Mouse (Mus musculus) adrenal gland, adult 8-10 months (tissue): ENCODE results near the gene Uba7. TPM values are rescaled to one million over a fixed set of nuclear protein-coding genes. Genes with fewer than 3 reads are reported as not detected.
A peak's percentile ranks its signal among the peaks of the same experiment; 100 is the strongest.

Experiments used
- DNase-seq: peaks from one replicate; pipeline ENCODE4 v3.0.0; 2022
- total RNA-seq, 4 experiments: library from RNA; stranded (reverse); gene quantifications; 2 replicates each; pipeline ENCODE4 v1.2.4; 2022

The Uba7 gene
- total RNA-seq, 4 experiments from 2014 or later, result 17.4 to 48.9 (median 25.9) TPM

DNA sequence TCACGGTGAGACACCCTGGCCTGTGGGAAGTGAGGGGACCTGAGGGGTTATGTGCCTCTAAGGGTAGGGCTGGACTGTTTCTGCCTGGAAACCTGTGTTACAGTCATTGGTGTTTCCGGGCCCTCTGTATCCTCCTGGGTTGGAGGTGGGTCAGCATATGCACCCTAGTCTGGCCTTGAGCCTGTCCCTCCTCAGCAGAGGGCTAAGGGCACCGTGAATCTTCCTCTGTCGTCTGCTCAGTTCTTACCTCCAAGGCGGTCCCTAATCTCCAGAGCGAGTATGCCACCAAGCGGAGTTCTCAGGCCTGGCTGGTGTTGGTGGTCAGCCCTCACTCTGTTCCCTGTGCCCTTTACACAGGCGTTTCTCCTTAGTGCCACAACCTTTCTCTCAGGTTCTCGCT, 12.4 kb upstream of the Uba7 start:
- no peak for DNase-seq

DNA sequence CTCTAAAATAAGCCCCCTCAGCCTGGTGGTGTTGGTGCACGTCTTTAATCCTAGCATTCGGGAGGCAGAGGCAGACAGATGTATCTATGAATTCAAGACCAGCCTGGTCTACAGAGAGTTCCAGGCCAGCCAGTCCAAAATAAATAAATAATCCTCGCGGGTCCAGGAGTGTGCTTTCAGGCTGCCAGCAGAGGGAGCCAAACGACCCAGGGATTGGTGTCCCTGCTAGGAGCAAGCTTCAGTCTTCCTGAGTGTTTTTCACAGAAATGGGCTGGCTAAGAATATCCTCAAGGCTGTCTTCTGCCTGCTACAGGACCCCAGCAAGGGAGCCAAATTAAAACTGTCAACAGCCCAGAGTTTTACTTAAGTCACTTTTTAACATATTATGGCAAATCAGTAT, 11.6 kb upstream of the Uba7 start:
- peak; percentile 48 for DNase-seq

GRCm38 (mm10) chr9:107964681-107965080, 10.6 kb upstream of the Uba7 start:
- no peak for DNase-seq

DNA sequence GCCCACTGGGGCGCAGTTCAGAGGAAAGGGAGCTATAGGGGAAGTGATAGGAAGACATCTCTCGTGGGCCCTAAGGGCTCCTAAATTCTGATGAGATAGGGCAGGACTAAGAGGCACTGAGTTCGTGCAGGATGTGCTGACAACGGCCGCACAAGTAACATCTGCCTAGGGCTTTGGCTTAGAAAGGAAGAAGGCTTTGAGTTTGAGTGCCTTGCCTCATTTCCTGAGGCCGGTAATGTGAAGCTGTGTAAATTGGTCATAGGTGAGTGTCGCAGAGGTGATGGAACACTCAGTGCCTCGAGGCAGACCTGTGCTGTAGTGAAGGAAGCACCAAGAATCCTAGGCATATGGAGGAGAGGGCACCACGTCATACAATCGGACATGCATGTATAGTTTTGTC, 8.6 kb upstream of the Uba7 start:
- no peak for DNase-seq

GRCm38 (mm10) chr9:107967437-107967836, 7.9 kb upstream of the Uba7 start:
- no peak for DNase-seq

- no peak for DNase-seq
These were observed 6.8 kb upstream of the Uba7 start for GRCm38 (mm10) chr9:107968531-107968930.

- no peak for DNase-seq
These were observed 5.0 kb upstream of the Uba7 start for GRCm38 (mm10) chr9:107970311-107970710.

GRCm38 (mm10) chr9:107971690-107972541, 3.4 kb upstream of the Uba7 start:
- DNase-seq, result no peak

GRCm38 (mm10) chr9:107974491-107975171, 674 bp upstream of the Uba7 start:
- DNase-seq, result no peak

DNA sequence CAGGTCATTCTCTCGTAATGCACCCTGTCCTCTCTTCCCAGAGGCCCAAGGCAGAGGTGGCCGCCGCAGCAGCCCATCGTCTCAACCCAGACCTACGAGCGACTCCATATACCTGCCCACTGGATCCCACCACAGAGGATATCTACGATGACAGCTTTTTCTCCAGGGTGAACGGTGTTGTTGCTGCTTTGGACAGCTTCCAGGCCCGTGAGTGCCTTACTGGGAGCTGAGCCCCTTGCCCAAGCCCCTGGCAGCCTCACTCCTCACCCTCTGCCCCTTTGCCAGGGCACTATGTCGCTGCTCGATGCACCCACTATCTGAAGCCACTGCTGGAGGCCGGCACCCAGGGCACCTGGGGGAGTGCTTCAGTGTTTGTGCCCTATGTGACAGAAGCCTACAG, 3.5 kb downstream of the Uba7 start:
- DNase-seq, result no peak

DNA sequence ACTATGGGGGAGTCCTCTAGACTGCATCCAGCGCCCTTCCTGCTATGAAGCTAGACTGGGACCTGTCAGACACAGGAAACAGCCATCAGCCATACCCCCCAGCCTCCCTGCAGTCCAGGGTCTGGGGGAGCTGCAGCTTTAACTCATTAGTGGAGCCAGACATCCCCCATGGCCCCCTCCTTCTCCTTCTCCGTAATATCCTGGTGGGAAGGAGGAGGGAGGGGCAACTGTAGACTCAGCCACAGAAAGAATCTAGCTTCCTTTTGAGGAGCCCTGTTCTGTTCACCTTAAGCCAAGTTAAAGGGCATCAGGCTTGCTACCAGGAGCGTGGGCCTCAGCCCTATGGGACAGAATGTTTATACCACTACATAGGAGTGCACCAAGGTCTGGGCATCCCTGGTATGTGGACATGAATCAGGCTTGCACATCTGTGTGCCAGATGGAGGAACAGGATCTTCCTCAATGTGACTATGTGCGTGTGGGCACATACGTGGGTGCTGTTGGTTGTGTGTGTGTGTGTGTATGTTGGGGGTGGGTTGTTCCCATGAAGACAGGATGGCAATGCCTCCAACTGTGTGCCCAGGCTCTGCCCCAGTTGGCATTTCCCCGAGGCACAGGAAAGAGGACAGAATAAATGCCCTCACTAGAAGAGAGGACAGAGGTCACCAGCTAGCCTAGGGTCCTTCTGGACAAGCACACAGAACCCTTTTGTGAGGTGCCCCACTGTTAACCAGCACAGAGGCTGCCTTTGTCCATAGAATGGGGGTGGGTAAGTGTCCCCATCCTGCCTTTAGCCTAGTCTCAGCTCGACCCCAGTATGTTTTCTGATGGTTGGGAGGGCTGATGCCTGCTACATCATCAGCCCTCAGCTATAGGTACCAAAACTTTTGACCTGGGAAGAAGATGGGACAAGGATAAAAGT, 6.6 kb downstream of the Uba7 start:
- no peak for DNase-seq

DNA sequence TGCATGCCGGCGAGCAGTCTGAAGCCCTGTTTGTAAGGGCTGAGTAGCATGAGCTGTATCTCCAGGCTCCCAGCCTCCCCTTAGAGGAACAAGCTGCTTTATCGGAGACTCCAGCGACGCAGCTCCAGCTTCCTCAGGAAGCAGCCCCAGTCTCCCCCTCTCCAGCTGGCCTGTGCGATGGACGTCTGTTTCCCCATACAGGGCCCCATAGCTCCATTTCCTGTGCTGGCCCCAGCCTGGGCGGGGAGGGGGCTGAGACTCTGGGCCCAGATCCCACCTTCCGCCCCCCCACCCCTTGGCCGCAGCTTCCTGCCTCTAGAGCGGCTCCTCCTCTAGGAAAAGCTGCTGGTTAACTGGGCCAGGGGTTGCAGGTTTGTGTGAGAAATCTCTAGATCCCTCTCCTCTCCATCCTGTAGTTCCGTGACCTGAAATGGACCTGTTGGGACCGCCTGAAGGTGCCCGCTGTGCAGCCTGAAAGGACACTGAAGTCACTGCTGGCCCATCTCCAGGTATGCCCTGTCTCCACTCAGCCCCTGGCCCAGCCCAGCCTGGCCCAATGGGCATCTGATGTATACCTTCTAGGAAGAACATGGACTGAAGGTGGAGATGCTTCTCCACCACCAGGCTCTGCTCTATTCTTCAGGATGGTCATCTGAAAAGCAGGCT, 7.5 kb downstream of the Uba7 start, which contains the start of gene Gm20661:
TSS of gene Gm20661 (plus strand) at position 378 of the 666 bp plus-strand sequence.
- peak; percentile 40 for DNase-seq

DNA sequence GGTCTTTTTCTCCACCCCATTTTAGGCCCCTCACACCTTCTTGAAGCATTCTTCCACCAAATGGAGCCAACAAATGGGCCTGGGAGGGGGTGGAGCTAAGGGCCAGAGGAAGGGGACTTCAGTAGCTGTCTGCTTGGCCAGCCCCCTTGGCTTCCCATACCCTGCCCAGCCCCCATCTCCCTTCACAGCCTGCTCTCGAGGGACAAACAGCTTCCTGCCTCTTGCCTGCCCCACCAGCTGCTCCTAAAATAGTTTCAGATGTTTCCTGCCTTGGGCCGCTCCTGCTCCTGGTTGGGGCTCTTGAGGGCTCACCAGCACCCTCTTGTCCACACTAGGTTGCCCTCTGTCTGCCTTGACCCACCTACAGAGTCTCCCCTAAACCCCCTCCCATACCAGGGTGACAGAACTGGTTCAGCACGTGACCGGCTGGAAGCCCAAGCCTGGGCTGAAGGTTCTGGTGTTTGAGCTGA, 8.2 kb downstream of the Uba7 start:
- peak; percentile 75 for DNase-seq

DNA sequence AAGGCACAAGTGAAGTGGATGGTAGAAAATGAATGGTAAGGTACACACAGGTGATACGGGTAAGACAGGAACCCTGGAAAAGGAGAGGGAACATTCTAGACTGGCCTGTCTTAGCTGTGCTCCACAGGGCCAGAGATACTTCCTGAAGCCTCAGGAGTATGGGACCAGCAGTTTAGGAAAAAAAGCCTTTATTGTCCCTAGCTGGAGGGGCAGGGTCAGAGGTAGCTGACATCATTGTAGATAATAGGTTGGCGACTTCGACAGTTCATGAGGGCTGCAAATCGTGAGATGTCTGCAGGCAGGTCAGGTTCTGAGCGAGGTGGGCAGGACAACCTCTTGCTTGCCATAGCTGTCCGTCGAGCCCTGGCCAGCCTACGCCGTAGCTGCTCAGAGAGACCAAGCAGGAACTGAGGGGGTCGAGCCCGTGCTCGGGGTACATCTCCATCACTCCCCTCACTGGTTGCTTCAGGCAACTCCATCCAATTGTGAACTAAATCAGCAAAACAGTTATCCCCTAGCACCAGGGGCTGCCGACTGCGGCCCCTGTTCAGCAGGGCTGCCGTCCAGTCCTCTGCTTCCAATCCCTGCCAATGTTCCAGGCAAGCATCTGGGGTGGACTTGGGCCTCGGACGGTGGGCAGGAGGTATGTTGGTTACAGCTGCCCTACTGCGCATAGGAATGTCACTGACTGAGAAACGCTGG, 8.9 kb downstream of the Uba7 start:
- no peak for DNase-seq

DNA sequence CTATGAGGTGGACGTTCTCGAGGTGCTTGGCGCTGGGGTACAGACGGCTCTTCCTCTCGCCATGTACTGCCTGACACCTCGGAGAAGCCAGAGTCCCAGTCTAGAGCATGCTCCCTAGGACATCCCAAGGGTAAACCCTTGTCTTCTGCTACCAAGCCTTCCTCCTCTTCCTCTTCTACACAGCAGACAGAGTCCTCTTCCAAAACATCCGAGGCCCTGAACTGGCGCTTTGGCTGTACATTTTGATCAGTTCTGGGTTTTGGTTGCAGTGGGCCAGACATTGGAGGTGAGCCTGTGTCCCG, 9.4 kb downstream of the Uba7 start:
- DNase-seq, result no peak

GRCm38 (mm10) chr9:107985131-107986119, 10.1 kb downstream of the Uba7 start, which contains the start of gene Inka1:
TSS of gene Inka1 (minus strand) at chr9:107985879.
- DNase-seq, result peak; percentile 81

- DNase-seq, result peak; percentile 76
These were observed 11.1 kb downstream of the Uba7 start for GRCm38 (mm10) chr9:107986376-107986775.

GRCm38 (mm10) chr9:107987950-107988349, 12.6 kb downstream of the Uba7 start:
- DNase-seq, result no peak

DNA sequence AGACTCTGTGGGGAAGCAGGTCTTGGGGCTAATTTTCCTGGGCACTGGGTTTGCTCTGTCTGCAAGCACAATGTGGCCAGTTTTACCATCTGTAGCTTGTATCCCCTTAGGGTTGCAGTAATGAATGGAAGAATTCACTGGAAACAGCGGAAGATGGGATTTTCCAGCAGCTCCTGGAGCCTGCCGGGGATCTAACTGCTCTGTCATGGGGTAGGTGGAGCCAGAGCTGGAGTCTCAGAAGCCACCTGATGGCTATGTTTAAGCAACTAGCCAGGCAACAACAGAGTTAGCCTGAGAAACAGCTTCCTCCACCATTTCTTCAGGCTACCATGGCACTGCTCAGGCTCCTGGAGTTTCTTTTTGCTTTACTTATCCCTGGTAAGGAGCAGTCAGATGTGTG, 16.9 kb downstream of the Uba7 start, which contains the start of gene Cdhr4:
TSS of gene Cdhr4 (plus strand) at position 301 of the 400 bp plus-strand sequence.
- no peak for DNase-seq

DNA sequence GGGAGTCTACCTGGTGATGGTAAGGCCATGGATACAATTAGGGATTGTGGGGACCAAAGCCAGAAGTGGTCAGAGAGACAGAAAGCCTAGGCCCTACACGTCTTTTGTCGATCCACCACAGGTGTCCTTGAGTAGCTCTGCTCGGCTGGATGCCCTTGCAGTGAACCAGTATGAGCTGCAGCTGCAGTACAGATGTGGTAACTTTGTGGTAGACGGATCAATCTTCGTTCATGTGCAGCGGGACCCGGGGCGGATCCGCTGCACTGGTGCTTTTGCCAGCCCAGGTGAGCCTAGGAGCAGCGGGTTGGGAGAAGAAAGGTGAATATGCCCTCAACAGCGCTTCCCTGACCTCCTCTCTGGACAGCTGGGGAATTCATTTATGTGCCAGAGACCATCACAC, 17.7 kb downstream of the Uba7 start:
- DNase-seq, result no peak
